Mouse (Mus musculus) left cerebral cortex, adult 2 months (tissue): ENCODE measurements around the gene St5. TPM values are rescaled to one million over a fixed set of nuclear protein-coding genes. Genes with fewer than 3 reads are reported as not detected.

Experiments used
- DNase-seq, 2 experiments: peaks; one replicate each; pipeline ENCODE4 v3.0.0; 2021 to 2022; ENCODE audit warnings: low spot score in 2 of 2, mixed read lengths in 1 of 2; ENCODE audit errors: extremely low spot score in 1 of 2
- H3K27ac ChIP-seq: fragments of 200-600 bp; 2 replicates; pipeline ENCODE4 v1.8.1; 2022
- H3K4me3 ChIP-seq: fragments of 200-600 bp; 2 replicates; pipeline ENCODE4 v1.8.1; 2022
- CTCF ChIP-seq: fragments of 200-600 bp; IDR thresholded peaks from 2 replicates; pipeline ENCODE4 v1.8.1; 2022; ENCODE audit warnings: antibody characterized with exemption, mild to moderate bottlenecking, moderate library complexity
- intact Hi-C: fragments of 180-260 bp; cut with DNase I; formaldehyde crosslinking; loops from one replicate; pipeline ENCODE4 v1.15.1; 2025
- total RNA-seq, 2 experiments: library from RNA; stranded (reverse); gene quantifications; 2 replicates each; pipeline ENCODE4 v1.2.3; 2021

St5 gene
- total RNA-seq, 2 experiments from 2014 or later, result 14.8 to 18.9 TPM

DNA sequence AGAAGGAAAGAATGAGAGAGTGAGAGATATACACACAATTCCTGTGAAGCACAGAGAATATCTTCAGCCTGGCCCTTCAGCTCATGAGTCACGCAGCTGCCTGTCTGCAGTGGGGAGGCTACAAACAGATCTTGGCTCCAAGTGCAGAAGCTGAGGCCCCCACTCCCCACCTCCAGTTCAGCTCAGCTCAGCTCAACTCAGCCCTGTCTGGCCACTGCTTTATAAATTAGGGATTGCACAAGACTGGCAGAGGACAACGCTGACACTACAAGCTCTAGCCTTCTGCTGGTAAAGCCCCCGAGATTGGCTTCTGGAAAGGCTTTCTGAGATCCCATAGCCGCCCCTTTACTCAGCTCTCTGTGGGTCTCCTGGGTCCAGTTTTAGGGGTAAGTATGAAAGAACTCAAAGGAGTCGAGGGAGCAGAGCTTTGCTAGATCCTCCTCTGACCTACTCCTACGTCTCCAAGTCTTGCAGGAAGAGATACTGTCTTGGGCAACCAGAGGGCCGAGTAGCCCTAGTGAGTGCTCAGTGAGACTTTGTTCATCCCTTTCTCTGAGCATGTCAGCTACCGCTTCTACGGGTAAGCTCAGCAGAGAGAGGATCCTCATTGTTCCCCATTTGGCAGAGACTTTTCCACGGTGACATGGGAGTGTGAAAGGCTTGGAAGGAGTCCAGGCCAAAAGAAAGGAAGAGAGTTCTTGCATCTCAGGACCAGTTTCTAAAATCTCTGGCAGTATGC, 158.0 kb downstream of the St5 start:
- DNase-seq, result no peak

DNA sequence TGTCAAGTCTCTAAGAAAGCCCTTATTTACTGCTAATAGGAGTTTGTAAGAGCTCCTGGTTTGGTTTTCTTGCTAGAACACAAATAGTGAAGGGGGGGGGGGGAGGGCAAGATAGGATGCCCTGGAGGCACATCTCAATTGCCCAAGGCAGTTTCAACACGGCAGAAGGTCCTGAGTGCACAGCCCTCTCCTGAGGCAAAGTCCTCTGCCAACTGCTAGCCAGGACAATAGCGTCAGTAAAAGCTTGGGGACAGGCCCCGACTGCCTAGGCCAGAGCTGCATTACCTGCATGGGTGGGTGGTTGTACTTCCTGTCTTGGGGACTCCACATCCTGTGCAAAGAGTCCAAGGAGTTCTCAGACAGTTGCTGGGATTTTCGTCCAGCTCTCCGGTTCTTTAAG, 158.6 kb downstream of the St5 start:
- DNase-seq, result no peak
- intact Hi-C loops, result no loop called here
- no peak for TF ChIP-seq CTCF
- H3K27ac ChIP-seq, result no peak overlapping the region
- no peak overlapping the region for H3K4me3 ChIP-seq

More for the DNA sequence above, 158.0 kb downstream of the St5 start:
- H3K27ac ChIP-seq, result 0 out of 2 replicates have a peak overlapping the region, but pooled peaks have one; percentile 24
- no peak for TF ChIP-seq CTCF
- H3K4me3 ChIP-seq, result no peak overlapping the region
- intact Hi-C loops, result no loop called here

DNA sequence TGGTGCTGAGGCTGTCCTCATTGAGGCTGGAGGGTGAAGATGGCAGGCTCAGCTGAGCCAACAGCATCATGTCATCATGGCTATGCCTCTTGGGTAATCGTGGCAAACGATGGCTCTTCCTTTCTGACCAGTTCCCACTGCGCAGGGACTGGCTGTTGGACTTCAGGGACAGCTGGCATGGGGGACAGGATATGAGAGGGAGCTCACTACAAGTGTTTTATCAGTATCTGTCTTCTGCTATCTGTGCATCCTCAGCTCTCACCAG, 161.1 kb downstream of the St5 start:
- intact Hi-C loops, result no loop called here
- no peak for TF ChIP-seq CTCF
- DNase-seq, result no peak
- H3K4me3 ChIP-seq, result no peak overlapping the region
- peak overlapping the region; percentile 11; the same call in 1 of the 2 replicates for H3K27ac ChIP-seq

DNA sequence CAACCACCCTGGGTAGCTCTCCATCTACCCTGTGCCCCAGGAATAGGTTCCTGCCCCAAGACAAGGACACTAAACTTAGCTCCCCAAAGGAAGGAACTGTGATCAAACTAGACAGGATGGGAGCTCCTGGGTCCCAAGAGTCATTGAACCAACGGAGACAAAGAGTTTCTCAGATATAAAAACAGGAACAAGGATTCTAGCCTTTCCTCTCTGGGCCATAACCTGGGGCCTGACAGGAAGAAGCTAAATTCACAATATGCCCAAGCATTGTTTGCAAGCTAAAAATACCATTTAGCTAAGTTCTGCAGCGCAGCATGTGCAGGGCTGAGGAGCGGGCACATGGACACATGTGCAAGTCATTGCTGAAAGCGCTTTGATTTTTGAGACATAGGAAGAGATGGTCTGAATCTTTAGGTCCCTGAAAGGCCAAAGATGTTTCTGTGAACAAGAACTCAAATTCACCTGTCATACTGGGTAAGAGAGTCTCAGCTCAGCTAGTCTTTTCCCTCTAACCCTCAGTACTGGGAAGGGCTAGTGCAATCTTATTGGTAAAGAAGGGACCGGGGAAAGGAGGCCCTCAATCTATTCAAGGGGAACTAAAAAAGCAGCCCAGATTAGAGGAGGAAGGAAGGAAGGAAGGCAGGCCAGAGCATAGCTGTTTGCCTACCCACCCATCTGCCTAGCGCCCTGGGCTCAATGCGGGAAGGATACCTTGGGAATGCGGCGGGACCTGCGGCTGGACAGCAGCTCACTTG, 161.6 kb downstream of the St5 start:
- intact Hi-C loops, result no loop called here

DNA sequence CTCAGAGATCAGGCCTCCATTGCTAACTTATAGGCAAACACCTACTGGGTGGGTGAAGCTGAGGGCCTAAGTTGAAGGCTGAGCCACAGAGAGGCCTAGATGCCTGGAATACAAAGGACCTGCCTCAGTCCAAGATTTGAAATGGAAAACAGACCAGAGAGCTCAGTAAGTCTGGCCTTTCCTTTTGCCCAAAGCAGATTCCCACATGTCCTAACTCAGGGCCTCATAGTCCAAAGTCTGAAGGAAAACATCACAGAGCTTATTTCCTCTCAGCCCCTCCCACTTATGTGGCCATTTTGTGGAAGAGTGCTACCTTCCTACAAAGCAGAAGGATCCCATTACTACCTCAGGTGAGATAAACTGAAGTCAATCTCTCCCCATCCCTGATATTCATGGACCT, 162.5 kb downstream of the St5 start:
- intact Hi-C loops, result no loop called here
- Histone ChIP-seq H3K27ac (no peak overlapping the region), H3K4me3 (no peak overlapping the region)
- no peak for DNase-seq
- TF ChIP-seq CTCF, result no peak

More for the DNA sequence above, 161.6 kb downstream of the St5 start:
- TF ChIP-seq CTCF, result no peak
- DNase-seq, result no peak
- no peak overlapping the region for H3K4me3 ChIP-seq
- H3K27ac ChIP-seq, result peak overlapping the region; percentile 11; the same call in 1 of the 2 replicates

DNA sequence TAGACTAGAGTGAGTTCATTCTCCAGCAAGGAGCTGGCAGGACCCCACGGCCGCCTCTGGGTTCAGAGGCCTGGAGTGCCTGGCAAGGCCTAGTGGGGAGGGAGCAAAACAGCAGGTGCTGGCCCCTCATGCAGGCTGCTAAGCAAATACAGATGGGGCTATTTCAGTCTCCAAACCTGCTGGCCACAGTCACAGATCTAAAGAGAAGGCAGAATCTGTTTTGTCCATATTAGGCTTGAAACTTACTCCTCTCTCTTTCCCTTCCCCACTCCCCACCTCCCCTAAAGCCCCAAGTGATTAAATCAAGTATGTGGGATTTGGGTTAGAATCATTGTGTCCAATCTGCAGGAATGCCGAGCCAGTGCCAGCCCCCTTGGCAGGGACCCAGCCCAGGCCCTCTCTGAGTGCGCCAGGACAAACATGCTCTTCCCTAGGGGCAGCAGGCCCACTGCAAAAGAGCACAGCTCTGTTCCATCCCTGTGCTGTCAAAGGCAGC, 166.9 kb downstream of the St5 start:
- no peak; the same call in 1 of the 2 replicates for TF ChIP-seq CTCF
- peak overlapping the region; percentile 33 for H3K27ac ChIP-seq
- DNase-seq, result no peak

DNA sequence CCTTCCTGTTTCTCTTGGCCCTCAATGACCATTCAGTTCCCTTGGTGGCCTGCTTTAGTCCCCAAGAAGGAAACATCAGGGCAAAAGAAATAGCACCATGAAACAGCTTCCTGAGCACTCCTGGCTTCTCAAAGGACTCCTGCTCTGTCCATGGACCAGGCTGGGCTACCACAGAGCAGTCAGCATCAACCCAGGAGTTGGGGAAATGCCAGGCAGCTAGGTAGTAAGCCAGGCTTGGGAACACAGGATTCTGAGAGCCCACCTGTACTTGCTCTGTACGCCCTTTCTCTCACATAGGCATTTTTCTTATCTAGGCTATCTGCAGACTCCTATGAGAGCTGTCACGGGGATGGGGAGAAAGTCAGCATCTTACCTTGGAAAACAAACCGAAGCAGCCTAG, 168.5 kb downstream of the St5 start:
- no peak for DNase-seq
- intact Hi-C loops, result no loop called here
- TF ChIP-seq CTCF, result no peak
- Histone ChIP-seq H3K27ac (peak overlapping the region; percentile 3; the same call in 1 of the 2 replicates), H3K4me3 (no peak overlapping the region)

More for the DNA sequence above, 166.9 kb downstream of the St5 start:
- H3K4me3 ChIP-seq, result no peak overlapping the region
- intact Hi-C loops, result no loop called here

DNA sequence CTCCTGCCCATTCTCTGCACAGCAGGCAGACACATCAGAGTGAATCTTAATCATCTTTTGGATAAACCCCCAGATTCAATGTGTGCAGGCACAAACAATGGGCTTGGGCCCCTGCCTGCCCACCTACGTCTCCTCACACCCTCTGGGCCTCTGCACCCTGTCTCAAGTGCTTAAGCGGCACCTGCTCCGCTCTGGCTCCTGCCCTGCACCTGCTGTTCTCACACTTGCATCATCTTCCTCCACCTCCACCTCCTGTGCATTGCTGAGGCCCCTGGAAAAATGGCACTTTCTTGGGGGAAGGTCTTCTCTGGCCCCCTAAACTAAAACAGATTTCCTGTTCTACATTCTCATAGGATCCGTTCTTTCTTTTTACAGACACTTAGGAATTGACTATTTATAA, 169.5 kb downstream of the St5 start:
- no peak for TF ChIP-seq CTCF
- H3K27ac ChIP-seq, result peak overlapping the region; percentile 19; the same call in 1 of the 2 replicates
- intact Hi-C loops, result no loop called here
- DNase-seq, result no peak
- no peak overlapping the region for H3K4me3 ChIP-seq

DNA sequence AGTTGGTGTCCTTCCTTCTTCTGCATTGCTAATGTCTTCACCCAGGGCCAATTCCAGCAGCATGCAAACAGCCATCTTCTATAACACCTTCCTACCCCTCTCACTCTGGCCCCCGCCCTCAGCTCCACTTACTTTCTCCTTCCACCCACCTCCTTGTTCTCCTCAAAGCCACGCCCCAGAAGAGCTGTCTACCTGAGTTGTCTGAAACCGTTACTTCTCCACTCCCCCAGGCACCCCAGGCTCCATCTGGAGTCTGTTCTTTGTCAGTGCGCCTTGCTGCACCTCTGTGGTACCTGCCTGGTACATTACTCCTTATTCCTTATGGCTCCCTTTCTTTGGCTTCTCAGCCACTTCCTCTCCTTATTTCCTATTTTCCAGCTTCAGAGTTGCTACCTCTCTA, 170.3 kb downstream of the St5 start:
- intact Hi-C loops, result no loop called here

DNA sequence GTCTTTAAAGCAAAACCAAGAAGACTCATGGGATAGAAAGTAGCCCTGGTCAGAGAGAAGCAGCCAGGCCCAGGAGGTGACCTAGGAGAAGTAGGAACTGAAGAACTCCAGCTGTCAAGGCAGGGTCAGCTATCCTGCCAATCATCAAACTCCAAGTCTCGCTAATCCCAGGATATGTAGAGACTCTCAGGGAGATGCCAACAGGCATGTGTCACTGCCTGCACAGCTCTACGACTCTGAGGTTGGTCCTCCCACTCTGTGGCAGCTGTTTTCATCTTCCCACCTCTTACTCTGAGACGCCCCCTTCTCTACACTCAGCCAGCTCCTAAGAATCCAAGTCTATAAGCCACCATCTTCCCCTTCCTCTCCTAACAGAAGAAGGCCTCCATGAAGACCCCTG, 170.7 kb downstream of the St5 start:
- intact Hi-C loops, result no loop called here
- H3K4me3 ChIP-seq, result no peak overlapping the region
- H3K27ac ChIP-seq, result peak overlapping the region; percentile 44; the same call in 1 of the 2 replicates
- DNase-seq, result no peak
- no peak for TF ChIP-seq CTCF

More for the DNA sequence above, 170.3 kb downstream of the St5 start:
- no peak for DNase-seq
- Histone ChIP-seq H3K27ac (peak overlapping the region; percentile 44; the same call in 1 of the 2 replicates), H3K4me3 (no peak overlapping the region)
- TF ChIP-seq CTCF, result no peak; the same call in 1 of the 2 replicates

DNA sequence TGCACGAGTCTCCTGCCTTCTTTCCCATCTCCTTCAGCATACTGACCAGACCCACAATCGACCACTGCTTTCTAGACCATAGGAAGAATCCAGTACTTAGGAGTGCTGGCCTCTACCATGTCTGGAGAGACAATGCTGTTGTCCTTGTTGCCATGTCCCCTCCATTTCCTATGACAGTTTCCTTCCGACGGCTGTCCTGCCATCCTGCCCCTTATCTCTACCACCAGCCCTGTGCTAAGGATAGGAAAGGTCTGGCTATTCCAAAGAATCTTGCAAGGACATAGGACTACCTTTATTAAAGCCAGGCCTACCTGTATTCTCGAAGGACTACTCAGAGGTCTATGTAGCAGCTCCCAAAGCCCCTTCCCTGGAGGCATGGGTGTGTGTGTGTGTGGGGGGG, 171.9 kb downstream of the St5 start:
- no peak overlapping the region; the same call in 1 of the 2 replicates for H3K27ac ChIP-seq

DNA sequence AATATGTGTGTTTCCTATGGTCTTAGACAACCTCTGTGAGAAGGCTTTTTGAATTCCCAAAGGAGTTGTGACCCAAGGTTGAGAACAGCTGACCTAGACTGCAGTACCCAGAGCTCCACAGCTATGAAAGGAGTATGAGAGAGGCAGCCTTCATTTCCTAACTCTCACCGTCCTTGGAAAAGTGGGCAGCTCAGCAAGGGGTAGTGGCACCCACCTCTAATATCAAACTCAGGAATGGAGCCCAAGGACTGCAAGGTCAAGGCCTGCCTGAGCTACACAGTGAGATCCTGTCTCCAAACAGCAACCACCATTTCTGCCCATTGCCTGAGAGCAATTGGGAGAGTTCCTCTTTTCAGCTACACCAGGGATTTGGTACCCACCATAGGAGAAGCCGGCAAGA, 173.7 kb downstream of the St5 start:
- Histone ChIP-seq H3K4me3 (no peak overlapping the region), H3K27ac (no peak overlapping the region)
- DNase-seq, result no peak
- TF ChIP-seq CTCF, result no peak
- intact Hi-C loops, result loop anchor here (2.0 kb wide), 1 partner anchor 189 kb away; no protein-coding TSS in a partner anchor

More for the DNA sequence above, 171.9 kb downstream of the St5 start:
- no peak for TF ChIP-seq CTCF
- no peak overlapping the region for H3K4me3 ChIP-seq
- intact Hi-C loops, result no loop called here
- no peak for DNase-seq
